Mouse (Mus musculus) 3T3-L1 (cell line): Measurements from ENCODE around the gene Plac9a.
"Not testable (repeated sequence)": the region's sequence is repeated elsewhere in the genome, so short reads cannot be mapped to it uniquely, and the experiment has no call there.

Source experiments
- DNase-seq: peaks from one replicate; pipeline ENCODE4 v3.0.0-alpha.2; 2015; ENCODE audit warnings: low read depth, low spot score

The Plac9a gene

DNA sequence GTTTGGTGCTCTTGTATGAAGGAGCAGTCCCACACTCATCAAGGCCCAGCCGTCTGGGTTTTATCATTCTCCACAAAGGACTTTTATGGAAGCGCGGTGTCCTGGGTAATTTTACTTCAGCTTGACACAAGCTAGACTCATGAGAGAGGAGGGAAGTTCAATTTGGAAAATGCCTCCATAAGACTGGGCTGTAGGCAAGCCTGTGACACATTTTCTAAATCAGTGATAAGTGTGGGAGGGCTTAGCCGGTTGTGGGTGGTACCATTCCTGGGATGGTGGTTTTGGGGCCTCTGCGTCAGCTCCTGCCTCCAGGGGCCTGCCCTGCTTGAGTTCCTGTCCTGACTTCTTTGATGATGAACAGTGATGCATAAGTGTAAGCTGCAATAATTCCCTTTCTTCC lies 37.6 kb downstream of the Plac9a start:
- no peak for DNase-seq

DNA sequence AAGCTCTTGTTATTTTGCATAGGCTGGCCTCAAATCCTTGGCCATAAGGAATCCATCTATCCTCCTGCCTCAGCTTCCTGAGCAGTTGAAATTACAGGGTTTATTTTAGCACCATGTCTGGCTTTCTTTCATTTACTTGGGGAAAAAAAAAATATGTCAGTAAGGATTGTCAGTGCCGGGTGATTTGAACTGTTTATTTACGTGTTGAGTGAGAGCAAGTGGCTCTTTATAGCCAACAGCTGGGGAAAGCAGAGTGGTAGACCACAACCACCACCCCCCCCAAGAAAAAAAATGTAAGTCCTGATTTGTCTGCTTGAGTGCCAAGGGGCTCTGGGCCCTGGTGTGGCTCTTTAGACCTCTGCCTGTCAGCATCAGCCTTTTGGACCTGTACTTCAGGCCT lies 39.2 kb downstream of the Plac9a start:
- DNase-seq: no peak

GRCm38 (mm10) chr14:25861771-25862530 lies 40.9 kb downstream of the Plac9a start:
- peak; percentile 83 for DNase-seq

DNA sequence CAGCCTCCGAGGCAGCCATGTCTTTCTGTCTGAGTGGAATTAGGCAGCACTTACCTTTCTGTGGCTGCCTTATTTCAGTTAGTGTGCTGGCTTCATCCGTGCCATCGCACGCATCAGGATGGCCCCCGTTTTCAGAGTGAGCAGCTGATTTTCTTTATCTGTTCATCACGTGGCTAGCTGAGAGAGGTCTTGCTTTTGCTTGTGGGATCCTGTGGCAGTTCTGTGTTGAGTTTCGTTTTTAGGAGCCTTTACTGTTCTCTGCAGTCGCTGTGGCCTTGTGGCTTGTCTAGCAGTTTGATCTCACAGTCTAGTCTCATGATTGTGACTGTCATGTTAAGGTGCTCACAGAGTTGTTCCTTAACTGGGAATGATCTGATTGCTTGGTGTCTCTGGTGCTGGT lies 45.0 kb downstream of the Plac9a start:
- no peak for DNase-seq

- DNase-seq: peak; percentile 43
Observed at GRCm38 (mm10) chr14:25857168-25857621, 45.7 kb downstream of the Plac9a start.

DNA sequence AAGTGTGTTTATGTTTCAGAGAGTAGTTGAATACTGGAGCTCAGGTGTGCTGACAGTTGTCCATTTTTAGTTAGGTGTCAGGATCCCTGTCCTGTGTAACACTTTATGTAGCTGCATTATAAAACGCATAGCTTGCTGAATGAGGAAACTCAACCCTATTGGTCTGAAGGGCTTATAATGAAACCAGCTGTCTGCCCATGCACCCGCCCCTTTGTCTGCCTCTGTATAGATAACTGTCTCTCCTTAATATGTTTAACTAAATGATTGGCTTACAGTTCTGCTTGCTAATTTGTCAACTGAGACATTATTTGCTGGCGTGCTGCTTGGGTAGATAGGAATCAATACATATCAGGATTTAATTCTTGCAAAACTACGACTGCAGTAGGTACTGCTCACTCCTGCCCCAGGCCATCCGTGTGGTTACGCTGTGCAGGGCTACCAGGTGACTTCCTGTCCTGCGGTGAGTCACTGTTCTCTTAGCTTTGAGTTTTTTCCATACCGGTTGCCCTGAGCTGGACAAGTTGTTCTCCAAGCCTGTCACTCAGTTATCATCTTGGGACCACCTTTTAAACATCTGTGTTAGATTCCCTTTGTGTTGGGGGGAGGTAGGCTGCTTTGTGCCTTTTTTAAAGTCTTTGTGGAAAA lies 47.5 kb downstream of the Plac9a start:
- DNase-seq: peak; percentile 29

DNA sequence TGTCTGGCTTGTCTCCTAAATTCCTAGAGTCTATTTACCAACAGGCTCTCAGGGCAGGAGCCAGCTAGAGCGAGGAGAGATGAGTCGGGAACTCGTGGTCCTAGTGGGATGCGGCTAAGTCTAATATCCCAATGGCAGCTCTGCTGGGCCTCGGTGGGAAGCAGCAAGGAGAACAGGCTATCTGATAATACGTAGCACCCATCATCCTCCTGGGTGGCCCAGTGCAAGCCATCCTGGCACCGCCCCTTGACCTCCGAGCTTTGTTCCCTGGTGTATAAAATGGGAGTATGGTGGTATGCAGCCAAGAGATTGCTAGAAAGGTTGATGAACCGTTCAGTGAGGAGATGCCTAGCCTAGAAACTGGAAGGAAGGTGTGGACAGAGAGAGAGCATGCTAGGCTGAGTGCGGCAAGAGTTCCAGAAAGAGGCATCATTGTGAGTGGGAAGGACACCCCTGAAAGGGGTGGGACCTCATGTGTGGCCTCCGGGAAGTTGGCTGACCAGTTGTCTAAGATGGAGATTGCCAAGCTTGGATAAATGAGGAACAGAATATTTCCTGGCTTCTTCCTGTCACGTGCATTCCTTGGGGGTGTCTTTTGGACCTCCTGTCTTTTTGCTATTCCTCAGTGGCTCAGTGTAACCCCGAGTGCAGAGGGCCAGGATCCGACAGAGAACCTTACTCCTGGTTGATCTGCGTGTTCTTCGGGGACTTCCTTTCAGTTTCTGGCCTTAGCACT lies 49.0 kb downstream of the Plac9a start:
- no peak for DNase-seq

DNA sequence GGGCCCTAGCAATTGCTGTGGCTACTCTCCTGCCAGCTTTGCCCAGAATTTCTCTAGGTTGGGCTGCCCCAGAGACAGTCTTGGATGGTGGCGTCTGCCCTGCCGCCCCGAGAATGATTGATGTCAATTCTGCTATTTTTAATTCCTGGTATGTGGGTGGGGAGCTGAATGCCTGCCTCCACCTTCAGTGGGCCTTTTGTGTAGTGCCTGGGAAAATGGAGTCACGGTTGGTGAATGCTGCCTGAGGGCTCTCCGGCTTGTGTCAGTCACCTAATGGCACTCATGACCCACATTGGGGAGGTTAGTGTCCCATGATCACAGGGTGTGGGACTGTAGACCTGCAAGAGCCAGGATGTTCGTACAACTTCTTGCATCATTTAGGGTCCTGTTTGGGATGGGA lies 49.6 kb downstream of the Plac9a start:
- DNase-seq: peak; percentile 53

- peak; percentile 16 for DNase-seq
Observed at GRCm38 (mm10) chr14:25852121-25852561, 50.8 kb downstream of the Plac9a start.

- DNase-seq: no peak
Observed at GRCm38 (mm10) chr14:25851189-25851588, 51.7 kb downstream of the Plac9a start.

- no peak for DNase-seq
Observed at GRCm38 (mm10) chr14:25850433-25850832, 52.5 kb downstream of the Plac9a start.

- DNase-seq: not testable (repeated sequence)
Observed at GRCm38 (mm10) chr14:25848708-25849107, 54.2 kb downstream of the Plac9a start.

- DNase-seq: no peak
Observed at GRCm38 (mm10) chr14:25848237-25848636, 54.7 kb downstream of the Plac9a start.

DNA sequence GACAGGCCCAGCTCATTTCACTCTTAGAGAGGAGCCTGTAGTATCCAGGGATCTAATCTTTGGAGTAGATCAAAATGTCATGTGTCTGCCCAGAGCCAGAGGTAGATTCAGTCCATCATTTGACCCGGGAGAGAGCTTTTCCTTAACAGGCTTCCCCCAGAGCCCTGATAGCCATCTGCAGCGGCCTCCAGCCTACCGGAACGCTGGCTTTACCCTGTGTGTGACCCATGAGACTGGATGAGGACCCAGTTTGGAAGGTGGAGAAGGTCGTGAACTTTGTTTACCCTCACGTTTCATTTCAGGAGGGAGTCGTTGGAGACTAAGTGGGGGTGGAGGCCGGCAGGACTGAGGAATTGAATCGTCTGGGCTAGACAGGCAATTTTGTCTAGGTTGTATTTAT lies 55.2 kb downstream of the Plac9a start:
- DNase-seq: no peak

- DNase-seq: no peak
Observed at GRCm38 (mm10) chr14:25846516-25846915, 56.4 kb downstream of the Plac9a start.

DNA sequence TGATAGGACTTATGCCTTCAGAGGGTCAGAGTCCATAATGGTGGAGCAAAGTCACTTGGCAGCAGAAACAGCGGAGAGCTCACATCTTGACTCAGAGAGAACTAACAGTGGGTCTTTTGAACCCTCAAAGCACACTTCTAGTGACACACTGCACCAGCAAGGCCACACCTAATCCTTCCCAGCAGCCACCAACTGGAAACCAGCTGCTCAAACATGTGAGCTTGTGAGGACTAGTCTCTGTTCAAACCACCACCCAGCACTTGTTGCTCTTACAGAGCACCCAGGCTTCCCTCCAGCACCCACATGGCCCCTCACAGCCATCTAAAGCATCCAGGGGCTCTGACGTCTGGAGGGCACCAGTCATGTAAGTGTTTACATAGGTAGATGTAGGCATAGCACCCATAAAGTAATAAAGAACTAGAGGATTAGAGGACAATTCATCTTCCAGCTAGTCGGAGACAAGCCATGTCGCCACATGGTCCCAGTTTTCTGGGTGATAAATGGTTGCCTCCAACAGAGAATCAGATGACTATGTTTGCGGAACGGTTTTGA lies 57.0 kb downstream of the Plac9a start:
- no peak for DNase-seq

DNA sequence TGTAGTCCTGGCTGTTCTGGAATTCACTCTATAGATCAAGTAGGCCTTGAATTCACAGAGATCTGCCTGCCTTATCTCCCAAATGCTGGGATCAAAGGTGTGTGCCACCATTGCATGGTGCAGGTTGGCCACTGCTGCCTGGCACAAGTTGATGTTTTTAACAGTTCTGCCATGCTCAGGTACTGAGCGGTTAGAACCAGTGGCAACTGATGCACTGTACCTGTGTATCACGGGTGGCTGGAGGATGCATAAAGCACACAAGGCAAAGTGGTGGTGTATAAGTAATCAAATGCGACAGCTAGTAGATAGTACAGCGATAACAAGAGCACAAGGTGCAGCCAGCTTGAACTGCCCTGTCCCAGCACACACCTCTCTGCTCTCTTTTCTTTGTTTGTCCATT lies 58.5 kb downstream of the Plac9a start:
- no peak for DNase-seq

DNA sequence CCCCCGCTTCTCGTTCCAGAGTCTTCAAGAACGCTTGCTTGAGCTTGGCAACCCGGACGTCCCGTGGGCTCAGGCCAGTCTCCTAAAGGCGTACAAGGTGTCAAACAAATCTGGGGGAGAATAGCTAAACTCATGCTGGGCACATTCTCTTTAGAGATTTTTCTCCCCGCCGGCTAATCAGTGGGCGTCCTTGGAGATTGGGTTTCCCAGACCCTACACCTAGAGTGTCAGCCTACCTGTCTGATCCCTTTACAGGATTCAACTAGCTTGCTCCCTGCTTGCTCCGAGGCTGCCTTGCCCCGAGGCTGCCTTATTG lies 60.3 kb downstream of the Plac9a start:
- no peak for DNase-seq

- DNase-seq: peak; percentile 65
Observed at GRCm38 (mm10) chr14:25841991-25842687, 60.8 kb downstream of the Plac9a start, which contains the start of gene Anxa11. Gene Anxa11, plus strand, starts transcription at chr14:25842156.

- no peak for DNase-seq
Observed at GRCm38 (mm10) chr14:25841579-25841978, 61.3 kb downstream of the Plac9a start.

DNA sequence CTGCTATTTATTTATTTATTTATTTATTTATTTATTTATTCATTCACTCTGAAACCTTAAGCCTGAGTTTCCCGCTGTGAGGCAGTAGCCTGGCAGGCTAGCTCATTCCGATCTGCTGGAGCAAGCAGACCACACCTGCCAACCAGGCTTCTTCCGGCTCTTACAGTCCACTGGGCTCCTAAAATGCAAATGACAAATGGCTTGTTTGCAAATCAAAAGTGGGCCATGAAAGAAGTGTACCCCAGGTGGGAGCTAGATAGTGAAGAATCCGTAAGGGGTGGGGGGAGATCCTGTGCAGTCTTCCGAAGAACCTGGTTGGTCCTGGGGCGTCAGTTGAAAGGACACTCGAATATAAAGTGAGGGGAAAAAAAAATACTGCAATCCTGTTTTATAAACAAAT lies 61.9 kb downstream of the Plac9a start:
- DNase-seq: no peak

DNA sequence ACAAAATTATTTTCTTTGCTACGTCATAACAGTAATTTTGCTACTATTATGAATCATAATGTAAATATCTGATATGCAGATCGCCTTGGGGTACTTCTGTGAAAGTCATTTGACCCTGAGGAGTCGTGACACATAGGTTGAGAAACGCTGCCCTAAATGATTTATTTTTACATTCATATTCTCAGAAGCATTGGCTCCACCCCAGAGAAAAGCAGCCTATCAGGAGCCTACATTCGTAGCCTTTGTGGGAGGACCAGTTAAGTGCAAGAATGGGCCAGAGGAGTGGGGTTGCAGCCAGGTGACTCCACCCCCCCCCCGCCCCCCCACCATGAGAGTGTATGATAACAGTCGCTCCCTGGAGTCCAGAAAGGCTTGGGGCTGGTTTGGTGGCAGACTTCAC lies 63.1 kb downstream of the Plac9a start:
- no peak for DNase-seq
